17 mouse cellular contexts compared by ENCODE assay signal in the genomic region with DNA sequence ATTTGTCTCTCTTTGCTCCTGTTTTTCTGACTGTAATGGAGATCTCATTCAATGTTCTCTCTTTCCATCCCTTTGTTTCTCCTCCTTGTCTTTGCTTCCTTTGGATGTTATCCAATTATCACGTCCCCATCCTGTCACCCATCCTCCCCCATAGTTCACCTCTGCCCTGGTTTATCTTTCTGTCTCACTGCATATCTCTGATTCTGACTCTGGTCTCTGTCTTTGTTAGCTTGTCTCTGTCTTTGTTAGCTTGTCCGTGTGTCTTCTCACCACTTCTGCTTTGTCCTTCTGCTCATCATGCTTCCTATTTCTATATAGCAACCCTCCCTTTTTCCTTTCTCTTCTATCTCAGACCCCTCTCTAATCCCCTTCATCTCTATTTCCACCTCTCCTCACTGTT.
"Had no signal": no experiment of that assay in that cellular context is flagged by ENCODE, and none has a peak within 500 bp of the region (broad histone marks: within the 10 kb centered on the region; RNA-seq: fewer than 3 reads in every experiment).

No protein-coding gene starts in this region.

- H3K36me3 ChIP-seq: lung, embryonic 15.5 days; midbrain, embryonic 15.5 days; stomach, embryonic 15.5 days had no signal

- H3K9me3 ChIP-seq: lung, embryonic 15.5 days; midbrain, embryonic 13.5 days; midbrain, embryonic 15.5 days; neural tube, embryonic 12.5 days; stomach, embryonic 15.5 days had no signal

- ATAC-seq: lung, postnatal 0 days; midbrain, embryonic 13.5 days; midbrain, embryonic 15.5 days had no signal

- H3K9ac ChIP-seq: lung, embryonic 15.5 days; midbrain, embryonic 13.5 days; midbrain, embryonic 15.5 days; neural tube, embryonic 12.5 days; stomach, embryonic 15.5 days had no signal

- DNase-seq: lung, adult 2 months; lung, postnatal 14 days; lung, postnatal 36 days; right cerebral cortex, postnatal 14 days; thymus, adult 2 months; thymus, postnatal 25 days; thymus, postnatal 4 days had no signal

- H3K4me1 ChIP-seq: midbrain, embryonic 13.5 days; midbrain, embryonic 15.5 days; neural tube, embryonic 12.5 days; stomach, embryonic 15.5 days had no signal

- H3K27ac ChIP-seq: lung, embryonic 15.5 days; macrophage; midbrain, embryonic 13.5 days; midbrain, embryonic 15.5 days; neural tube, embryonic 12.5 days; stomach, embryonic 15.5 days; stomach, postnatal 0 days had no signal

- H3K27me3 ChIP-seq: lung, embryonic 15.5 days; megakaryocyte, embryonic 14.5 days; midbrain, embryonic 13.5 days; midbrain, embryonic 15.5 days; neural tube, embryonic 12.5 days; stomach, embryonic 15.5 days had no signal

- H3K4me3 ChIP-seq: lung, embryonic 15.5 days; megakaryocyte, embryonic 14.5 days; midbrain, embryonic 13.5 days; midbrain, embryonic 15.5 days; neural tube, embryonic 12.5 days; stomach, embryonic 15.5 days had no signal

- H3K4me2 ChIP-seq: lung, embryonic 15.5 days; midbrain, embryonic 11.5 days; midbrain, embryonic 13.5 days; midbrain, embryonic 15.5 days; neural tube, embryonic 12.5 days; stomach, embryonic 15.5 days had no signal
